Mouse (Mus musculus) ES-Bruce4 (cell line): Measurements from ENCODE around the gene Bcl7b.

ENCODE experiments used
- CTCF ChIP-seq: IDR thresholded peaks from one replicate; pipeline ENCODE4 v1.8.1; 2011; ENCODE audit warnings: low read depth, low read length
- POLR2A ChIP-seq: IDR thresholded peaks from one replicate; pipeline ENCODE4 v1.8.1; 2011; ENCODE audit warnings: low read length; ENCODE audit not compliant: insufficient read depth

DNA sequence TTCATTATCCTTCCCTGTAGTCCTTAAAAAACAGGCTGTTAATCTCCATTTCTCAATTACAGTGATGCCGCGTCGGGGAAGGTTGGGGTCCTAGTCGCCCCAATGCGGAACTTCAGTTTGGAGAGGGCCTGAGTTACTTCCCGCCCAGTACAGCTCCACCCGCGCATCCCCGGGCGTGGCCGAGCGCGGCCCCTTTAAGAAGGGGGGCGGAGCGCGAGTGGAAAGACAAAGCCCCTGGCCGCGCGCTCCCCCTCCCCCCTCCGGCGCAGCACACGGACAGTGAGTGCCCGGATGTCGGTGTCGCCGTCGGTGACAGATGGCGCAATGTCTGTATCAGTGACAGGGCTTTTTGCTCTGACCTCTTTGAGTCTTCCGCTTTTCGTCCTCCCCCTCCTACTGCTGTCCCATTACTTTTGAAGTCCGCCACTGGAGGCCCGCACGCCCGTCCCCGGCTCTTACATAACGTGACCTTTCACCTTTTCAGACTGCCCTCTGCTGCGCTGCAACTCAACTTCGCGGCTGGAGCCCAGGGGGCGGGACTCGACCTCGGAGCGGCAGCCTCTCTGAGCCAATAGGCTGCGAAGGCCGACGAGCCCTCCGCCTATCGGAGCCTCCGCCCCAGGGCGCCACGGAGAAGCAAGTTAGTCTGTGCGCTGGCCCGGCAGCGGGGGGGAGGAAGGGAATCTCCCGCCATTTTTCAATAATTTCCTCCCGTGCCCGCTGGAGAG, 18.7 kb downstream of the Bcl7b start, which contains the start of gene Baz1b:
- TF ChIP-seq CTCF (no peak), POLR2A (no peak)
